Mouse (Mus musculus): ENCODE measurements around the gene Caprin2. TPM values are rescaled to one million over a fixed set of nuclear protein-coding genes. Genes with fewer than 3 reads are reported as not detected.
"Not testable (repeated sequence)": the region's sequence is repeated elsewhere in the genome, so short reads cannot be mapped to it uniquely, and the experiment has no call there.

Caprin2 gene
- polyA plus RNA-seq (2015; fragmentation: Nextera tagmentation; extraction: Ambion mirVana) = 13.0 and 13.2 TPM in 2 replicates

- Histone ChIP-seq H3K9ac (peak within 1 kb of the TSS; percentile 82), H3K27me3 (no peaks in the 10 kb centered on the region), H3K4me2 (peak within 1 kb of the TSS; percentile 84), H3K9me3 (no peaks in the 10 kb centered on the region), H3K27ac (peak within 1 kb of the TSS; percentile 95), H3K4me3 (peak within 1 kb of the TSS; percentile 66), H3K4me1 (replicated peaks) (peaks cover 12% of the 10 kb centered on the region), H3K36me3 (no peaks in the 10 kb centered on the region)
- peak; percentile 99 for ATAC-seq (ENCODE audit: low FRiP score)
- under 1% methylated on average over 65 of the region's 65 CpGs for WGBS
Measured at GRCm38 (mm10) chr6:148895773-148896506, at the start of gene Caprin2. Caprin2 (minus strand) TSS chr6:148896237.

GRCm38 (mm10) chr6:148944767-148945508, 48.9 kb upstream of the Caprin2 start:
- Histone ChIP-seq H3K4me3 (peak overlapping the region; percentile 88), H3K27me3 (no peaks in the 10 kb centered on the region), H3K36me3 (no peaks in the 10 kb centered on the region), H3K9ac (peak overlapping the region; percentile 90), H3K9me3 (no peaks in the 10 kb centered on the region), H3K4me1 (replicated peaks) (peaks cover 32% of the 10 kb centered on the region), H3K4me2 (peak overlapping the region; percentile 69), H3K27ac (peak overlapping the region; percentile 88)
- WGBS = under 1% methylated on average over 92 of the region's 92 CpGs
- ATAC-seq (ENCODE audit: low FRiP score) = peak; percentile 74

- H3K36me3 ChIP-seq = no peaks in the 10 kb centered on the region
- peak overlapping the region; percentile 88 for H3K4me3 ChIP-seq
- no peaks in the 10 kb centered on the region for H3K9me3 ChIP-seq
- H3K4me2 ChIP-seq = peak overlapping the region; percentile 69
- under 1% methylated on average over 30 of the region's 30 CpGs for WGBS
- peaks cover 32% of the 10 kb centered on the region for H3K4me1 ChIP-seq (replicated peaks)
- ATAC-seq (ENCODE audit: low FRiP score) = no peak
- H3K27me3 ChIP-seq = no peaks in the 10 kb centered on the region
- peak overlapping the region; percentile 90 for H3K9ac ChIP-seq
- H3K27ac ChIP-seq = peak overlapping the region; percentile 88
Measured at GRCm38 (mm10) chr6:148944344-148944766, 48.3 kb upstream of the Caprin2 start.

GRCm38 (mm10) chr6:148943695-148944094, 47.7 kb upstream of the Caprin2 start:
- Histone ChIP-seq H3K27me3 (no peaks in the 10 kb centered on the region), H3K4me1 (replicated peaks) (peaks cover 32% of the 10 kb centered on the region), H3K9ac (peak overlapping the region; percentile 90), H3K4me3 (peak overlapping the region; percentile 88), H3K9me3 (no peaks in the 10 kb centered on the region), H3K4me2 (peak overlapping the region; percentile 69), H3K27ac (no peak overlapping the region), H3K36me3 (no peaks in the 10 kb centered on the region)
- 16% methylated on average over 3 of the region's 3 CpGs for WGBS
- ATAC-seq (ENCODE audit: low FRiP score) = no peak

- no peak overlapping the region for H3K4me2 ChIP-seq
- WGBS = 72% methylated on average over 4 of the region's 4 CpGs
- no peak overlapping the region for H3K9ac ChIP-seq
- no peaks in the 10 kb centered on the region for H3K9me3 ChIP-seq
- H3K4me3 ChIP-seq = no peak overlapping the region
- no peak overlapping the region for H3K27ac ChIP-seq
- peaks cover 35% of the 10 kb centered on the region for H3K4me1 ChIP-seq (replicated peaks)
- no peaks in the 10 kb centered on the region for H3K27me3 ChIP-seq
- ATAC-seq (ENCODE audit: low FRiP score) = no peak
- H3K36me3 ChIP-seq = no peaks in the 10 kb centered on the region
Measured at GRCm38 (mm10) chr6:148942406-148942805, 46.4 kb upstream of the Caprin2 start.

GRCm38 (mm10) chr6:148941880-148942279, 45.8 kb upstream of the Caprin2 start:
- 48% methylated on average over 5 of the region's 5 CpGs for WGBS
- no peaks in the 10 kb centered on the region for H3K27me3 ChIP-seq

DNA sequence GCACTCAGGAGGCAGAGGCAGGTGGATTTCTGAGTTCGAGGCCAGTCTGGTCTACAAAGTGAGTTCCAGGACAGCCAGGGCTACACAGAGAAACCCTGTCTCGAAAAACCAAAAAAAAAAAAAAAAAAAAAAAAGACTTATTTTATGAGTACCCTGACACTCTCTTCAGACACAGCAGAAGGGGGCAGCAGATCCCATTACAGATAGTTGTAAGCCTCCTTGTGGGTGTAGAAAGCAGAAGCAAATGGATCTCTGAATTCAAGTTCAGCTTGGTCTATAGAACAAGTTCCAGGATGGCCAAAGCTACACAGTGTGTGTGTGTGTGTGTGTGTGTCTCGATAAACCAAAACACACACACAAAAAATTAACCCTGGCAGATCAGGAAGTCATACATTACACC, 44.3 kb upstream of the Caprin2 start:
- not testable (repeated sequence) for ATAC-seq (ENCODE audit: low FRiP score); H3K9me3 ChIP-seq; H3K9ac ChIP-seq; H3K4me2 ChIP-seq; H3K4me3 ChIP-seq; H3K27me3 ChIP-seq; H3K36me3 ChIP-seq; H3K27ac ChIP-seq
- H3K4me1 ChIP-seq (replicated peaks) = peaks cover 33% of the 10 kb centered on the region
- 90% methylated on average over 2 of the region's 3 CpGs for WGBS

More at GRCm38 (mm10) chr6:148941880-148942279, 45.8 kb upstream of the Caprin2 start:
- H3K27ac ChIP-seq = no peak overlapping the region
- ATAC-seq (ENCODE audit: low FRiP score) = no peak
- no peaks in the 10 kb centered on the region for H3K36me3 ChIP-seq
- no peaks in the 10 kb centered on the region for H3K9me3 ChIP-seq
- no peak overlapping the region for H3K4me2 ChIP-seq
- H3K9ac ChIP-seq = no peak overlapping the region
- no peak overlapping the region for H3K4me3 ChIP-seq
- H3K4me1 ChIP-seq (replicated peaks) = peaks cover 32% of the 10 kb centered on the region

DNA sequence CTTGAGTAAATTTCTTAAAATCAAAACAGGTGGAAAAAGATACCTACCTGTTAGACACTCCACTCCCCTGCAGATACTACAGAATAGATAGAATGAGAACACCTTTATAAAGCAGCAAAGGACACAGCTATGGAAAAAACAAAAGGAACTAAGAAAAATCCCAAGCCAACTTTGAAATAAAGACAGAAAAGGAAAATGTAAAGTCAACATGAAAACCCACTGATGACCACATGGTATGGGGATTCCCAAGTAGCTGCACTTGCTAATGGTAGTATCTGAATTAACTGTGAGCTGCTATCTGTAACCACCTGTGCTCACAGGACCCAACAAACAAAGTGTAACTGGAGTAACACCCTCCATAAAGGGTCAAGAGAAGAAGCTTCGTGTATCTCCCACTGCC, 41.7 kb upstream of the Caprin2 start:
- no peak overlapping the region for H3K9ac ChIP-seq
- peaks cover 3% of the 10 kb centered on the region; the same call in 1 of the 2 replicates for H3K36me3 ChIP-seq
- no peak for ATAC-seq (ENCODE audit: low FRiP score)
- WGBS = 50% methylated on average over 1 of the region's 1 CpGs
- no peak overlapping the region for H3K4me3 ChIP-seq
- no peak overlapping the region for H3K27ac ChIP-seq
- H3K4me1 ChIP-seq (replicated peaks) = peaks cover 22% of the 10 kb centered on the region
- H3K9me3 ChIP-seq = no peaks in the 10 kb centered on the region
- H3K27me3 ChIP-seq = no peaks in the 10 kb centered on the region
- no peak overlapping the region for H3K4me2 ChIP-seq

GRCm38 (mm10) chr6:148934961-148935590, 39.0 kb upstream of the Caprin2 start:
- no peak overlapping the region for H3K27ac ChIP-seq
- no peak overlapping the region for H3K4me2 ChIP-seq
- peaks cover 16% of the 10 kb centered on the region for H3K36me3 ChIP-seq
- H3K27me3 ChIP-seq = no peaks in the 10 kb centered on the region
- no peak overlapping the region for H3K4me3 ChIP-seq
- no peak overlapping the region for H3K9ac ChIP-seq
- no peaks in the 10 kb centered on the region for H3K9me3 ChIP-seq
- ATAC-seq (ENCODE audit: low FRiP score) = no peak
- 46% methylated on average over 3 of the region's 3 CpGs for WGBS
- peaks cover 12% of the 10 kb centered on the region for H3K4me1 ChIP-seq (replicated peaks)

- Histone ChIP-seq H3K9ac (no peak overlapping the region), H3K27ac (no peak overlapping the region), H3K4me1 (replicated peaks) (peaks cover 9% of the 10 kb centered on the region), H3K4me2 (no peak overlapping the region), H3K36me3 (peaks cover 38% of the 10 kb centered on the region), H3K27me3 (no peaks in the 10 kb centered on the region), H3K9me3 (no peaks in the 10 kb centered on the region), H3K4me3 (no peak overlapping the region)
- 84% methylated on average over 6 of the region's 6 CpGs for WGBS
- no peak for ATAC-seq (ENCODE audit: low FRiP score)
Measured at GRCm38 (mm10) chr6:148931281-148931680, 35.2 kb upstream of the Caprin2 start.

- ATAC-seq (ENCODE audit: low FRiP score) = no peak
- H3K4me3 ChIP-seq = no peak overlapping the region
- H3K36me3 ChIP-seq = peaks cover 27% of the 10 kb centered on the region
- no peak overlapping the region for H3K27ac ChIP-seq
- no peaks in the 10 kb centered on the region for H3K9me3 ChIP-seq
- H3K9ac ChIP-seq = no peak overlapping the region
- H3K4me2 ChIP-seq = no peak overlapping the region
- H3K27me3 ChIP-seq = no peaks in the 10 kb centered on the region
- H3K4me1 ChIP-seq (replicated peaks) = no peaks in the 10 kb centered on the region
Measured at GRCm38 (mm10) chr6:148918841-148919398, 22.9 kb upstream of the Caprin2 start.

DNA sequence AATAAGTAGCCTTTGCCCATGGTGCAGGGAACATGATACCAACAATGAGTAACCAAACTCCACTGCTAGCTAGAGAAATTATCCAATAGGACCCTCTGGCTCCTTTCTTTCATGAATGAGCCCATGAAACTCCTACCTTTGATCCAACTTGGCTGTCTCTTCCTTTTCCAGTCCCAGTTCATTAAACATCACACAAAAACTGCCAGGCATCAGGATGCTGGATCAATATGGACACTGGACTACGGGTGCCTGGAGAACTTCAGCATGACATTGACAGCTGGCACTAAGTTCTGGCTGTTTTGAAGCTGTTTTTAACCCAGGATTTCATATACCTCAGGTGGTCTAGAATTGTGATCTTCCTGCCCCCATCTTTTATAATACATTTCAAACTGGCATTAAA, 21.6 kb upstream of the Caprin2 start:
- Histone ChIP-seq H3K4me1 (replicated peaks) (no peaks in the 10 kb centered on the region), H3K27ac (no peak overlapping the region), H3K27me3 (no peaks in the 10 kb centered on the region), H3K9ac (no peak overlapping the region), H3K4me3 (no peak overlapping the region), H3K4me2 (no peak overlapping the region), H3K9me3 (no peaks in the 10 kb centered on the region), H3K36me3 (peaks cover 20% of the 10 kb centered on the region)
- ATAC-seq (ENCODE audit: low FRiP score) = no peak
- 79% methylated on average over 1 of the region's 1 CpGs for WGBS

Data from hindbrain, embryonic 13.5 days (tissue).